In genomic region chr4:81177443-81178041, GRCm38 (mm10) we compare ENCODE assay signal across 9 mouse cellular contexts.
DNase-seq lines count a peak whose midpoint lies in the region; ATAC-seq lines count a peak whose summit lies in the region.
"Had no signal": no experiment of that assay in that cellular context is flagged by ENCODE, and none has a peak within 500 bp of the region (broad histone marks: within the 10 kb centered on the region; RNA-seq: fewer than 3 reads in every experiment).

No protein-coding gene starts in this region.

- no peaks in the 10 kb centered on the region for H3K27me3 ChIP-seq in hindbrain, embryonic 14.5 days (ENCODE audit: control insufficient read depth, insufficient read depth, low read length)
- no peaks in the 10 kb centered on the region for H3K27me3 ChIP-seq in hindbrain, embryonic 12.5 days
- H3K27me3 ChIP-seq in stomach, embryonic 15.5 days (replicated peaks), result no peaks in the 10 kb centered on the region

- H3K4me3 ChIP-seq in hindbrain, embryonic 14.5 days (replicated peaks; ENCODE audit: low read length), result no peak overlapping the region
- no peak overlapping the region for H3K4me3 ChIP-seq in hindbrain, embryonic 12.5 days
- H3K4me3 ChIP-seq in stomach, embryonic 15.5 days (replicated peaks), result no peak overlapping the region

- H3K4me1 ChIP-seq in hindbrain, embryonic 14.5 days (replicated peaks; ENCODE audit: control insufficient read depth, insufficient read depth, low read length), result no peaks in the 10 kb centered on the region
- no peaks in the 10 kb centered on the region; the same call in 1 of the 2 replicates for H3K4me1 ChIP-seq in hindbrain, embryonic 12.5 days
- no peaks in the 10 kb centered on the region for H3K4me1 ChIP-seq in stomach, embryonic 15.5 days

- 63% methylated on average over 11 of the region's 11 CpGs for WGBS in hindbrain, embryonic 14.5 days
- WGBS in hindbrain, embryonic 12.5 days, result 72% methylated on average over 11 of the region's 11 CpGs
- WGBS in stomach, embryonic 15.5 days, result 42% methylated on average over 11 of the region's 11 CpGs

- ATAC-seq in hindbrain, embryonic 14.5 days (ENCODE audit: low FRiP score), result no peak
- ATAC-seq in hindbrain, embryonic 12.5 days (ENCODE audit: low FRiP score), result no peak
- ATAC-seq in stomach, embryonic 15.5 days (ENCODE audit: insufficient read depth, low FRiP score, low read depth), result no peak
- ATAC-seq: CD4-positive, CD25-positive, alpha-beta regulatory T cell, adult 4 months had no signal

- no peak overlapping the region for H3K4me2 ChIP-seq in hindbrain, embryonic 14.5 days (replicated peaks)
- no peak overlapping the region for H3K4me2 ChIP-seq in hindbrain, embryonic 12.5 days (replicated peaks)
- H3K4me2 ChIP-seq in stomach, embryonic 15.5 days, result no peak overlapping the region

- H3K27ac ChIP-seq in hindbrain, embryonic 14.5 days, result no peak overlapping the region
- H3K27ac ChIP-seq in hindbrain, embryonic 12.5 days, result no peak overlapping the region
- peak overlapping the region; percentile 11; the same call in 1 of the 2 replicates for H3K27ac ChIP-seq in stomach, embryonic 15.5 days

- H3K9ac ChIP-seq in hindbrain, embryonic 14.5 days, result no peak overlapping the region
- no peak overlapping the region for H3K9ac ChIP-seq in hindbrain, embryonic 12.5 days
- no peak overlapping the region for H3K9ac ChIP-seq in stomach, embryonic 15.5 days

- no peaks in the 10 kb centered on the region for H3K36me3 ChIP-seq in hindbrain, embryonic 14.5 days (replicated peaks; ENCODE audit: control insufficient read depth, insufficient read depth)
- no peaks in the 10 kb centered on the region for H3K36me3 ChIP-seq in hindbrain, embryonic 12.5 days
- H3K36me3 ChIP-seq in stomach, embryonic 15.5 days, result no peaks in the 10 kb centered on the region

- DNase-seq in hindbrain, embryonic 14.5 days (ENCODE audit: low spot score), result peak; percentile 18
- DNase-seq in heart, postnatal 4 days, result peak; percentile 4
- peak; percentile 13 to 15 for DNase-seq in kidney, postnatal 36 days
- no peak for DNase-seq in layer of hippocampus, adult 9-11 months
- DNase-seq in urinary bladder, postnatal 14 days (ENCODE audit: low spot score), result no peak
- DNase-seq in cerebellum, postnatal 4 days (ENCODE audit: low spot score in 2 of 2), result no peak

- no peaks in the 10 kb centered on the region for H3K9me3 ChIP-seq in hindbrain, embryonic 14.5 days (ENCODE audit: control insufficient read depth, low read length)
- H3K9me3 ChIP-seq in hindbrain, embryonic 12.5 days (replicated peaks), result no peaks in the 10 kb centered on the region
- no peaks in the 10 kb centered on the region for H3K9me3 ChIP-seq in stomach, embryonic 15.5 days

Comparison
In these comparisons a context has a peak if more than half of its experiments do, and no peak if none do; other contexts are left out.
1. DNase-seq: peak in hindbrain, embryonic 14.5 days (single experiment), heart, postnatal 4 days (single experiment) and kidney, postnatal 36 days (2 of 2); none in layer of hippocampus, adult 9-11 months (single experiment), urinary bladder, postnatal 14 days (single experiment) and cerebellum, postnatal 4 days (0 of 2).